Mouse (Mus musculus) lung, adult 2 months (tissue): ENCODE results near the gene BC052040. TPM values are rescaled to one million over a fixed set of nuclear protein-coding genes. Genes with fewer than 3 reads are reported as not detected.

Source experiments
- DNase-seq: peaks from one replicate; pipeline ENCODE4 v3.0.0; 2022
- H3K4me1 ChIP-seq: fragments of 200-500 bp; 2 replicates; pipeline ENCODE4 v1.6.1; 2011; ENCODE audit warnings: low read length; ENCODE audit not compliant: control insufficient read depth, insufficient read depth
- H3K4me3 ChIP-seq: fragments of 200-500 bp; replicated peaks from 2 replicates; pipeline ENCODE3; 2011; ENCODE audit warnings: low read depth, mild to moderate bottlenecking, control low read depth, low read length; ENCODE audit errors: extremely low read depth
- CTCF ChIP-seq: fragments of 200-500 bp; IDR thresholded peaks from 2 replicates; pipeline ENCODE4 v1.5.1; 2011; ENCODE audit warnings: mild to moderate bottlenecking, low read length, control low read depth; ENCODE audit not compliant: insufficient read depth
- POLR2A ChIP-seq: fragments of 200-500 bp; IDR thresholded peaks from 2 replicates; pipeline ENCODE4 v1.6.1; 2011; ENCODE audit warnings: low read depth, mild to moderate bottlenecking, control low read depth, low read length, borderline replicate concordance; ENCODE audit errors: extremely low read depth
- WGBS: fragments of 180-500 bp; shearing (Covaris S2); methylation state at CpG from one replicate; pipeline ENCODE4 v1.1.7; 2018; 5-methylcytosine and 5-hydroxymethylcytosine counted together
- polyA plus RNA-seq: library from polyadenylated mRNA; depleted of rRNA; stranded (reverse); fragments of >200 nt; gene quantifications from 2 replicates; pipeline ENCODE4 v1.2.3, GENCODE M21; 2012

Gene BC052040
- polyA plus RNA-seq, 1 experiment, result 1.8 TPM

DNA sequence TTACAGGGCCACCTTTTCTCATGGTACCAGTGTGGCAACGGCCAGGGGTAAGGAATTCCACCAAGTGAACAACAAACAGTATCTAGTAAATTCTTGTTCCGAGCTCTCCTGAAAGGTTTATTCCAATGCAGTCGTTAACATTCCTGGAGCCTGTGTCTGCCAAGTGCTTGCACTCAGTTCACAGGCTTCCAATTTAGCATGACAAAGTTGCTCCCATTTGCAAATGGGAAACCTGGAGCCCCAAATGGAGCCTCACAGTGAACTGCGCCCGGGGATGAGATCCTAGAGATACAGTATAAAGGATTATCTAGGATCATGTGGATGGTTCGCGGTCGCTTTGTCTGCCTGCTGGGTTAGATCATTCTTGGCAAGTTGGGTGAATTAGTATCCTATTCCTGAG lies 141.9 kb downstream of the BC052040 start:
- no peak for DNase-seq
- 59% methylated on average over 8 of the region's 8 CpGs for WGBS
- TF ChIP-seq POLR2A (no peak), CTCF (no peak)
- no peak overlapping the region for H3K4me3 ChIP-seq
- no peaks in the 10 kb centered on the region for H3K4me1 ChIP-seq

DNA sequence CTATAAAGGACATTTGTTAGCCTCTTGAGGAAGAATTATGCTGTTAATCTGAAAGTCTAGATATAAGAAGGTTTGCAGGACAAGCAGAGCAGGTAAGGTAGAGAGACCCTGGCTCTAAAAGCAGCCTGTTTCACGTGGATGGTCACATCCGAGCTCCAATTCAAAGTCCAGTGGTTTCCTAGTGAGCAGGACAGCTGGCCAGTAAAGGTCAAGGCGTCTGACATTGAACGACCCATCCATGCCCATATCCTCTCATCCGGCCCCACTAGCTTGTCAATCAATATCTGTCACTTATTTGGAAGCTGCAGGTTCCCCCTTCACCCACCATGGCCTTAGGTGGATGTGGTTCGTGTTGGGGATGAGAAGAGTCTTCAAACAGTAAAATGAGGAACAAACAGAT lies 142.7 kb downstream of the BC052040 start:
- no peak for TF ChIP-seq POLR2A
- TF ChIP-seq CTCF, result no peak
- H3K4me3 ChIP-seq, result no peak overlapping the region
- no peaks in the 10 kb centered on the region for H3K4me1 ChIP-seq
- 74% methylated on average over 6 of the region's 6 CpGs for WGBS
- DNase-seq, result no peak

DNA sequence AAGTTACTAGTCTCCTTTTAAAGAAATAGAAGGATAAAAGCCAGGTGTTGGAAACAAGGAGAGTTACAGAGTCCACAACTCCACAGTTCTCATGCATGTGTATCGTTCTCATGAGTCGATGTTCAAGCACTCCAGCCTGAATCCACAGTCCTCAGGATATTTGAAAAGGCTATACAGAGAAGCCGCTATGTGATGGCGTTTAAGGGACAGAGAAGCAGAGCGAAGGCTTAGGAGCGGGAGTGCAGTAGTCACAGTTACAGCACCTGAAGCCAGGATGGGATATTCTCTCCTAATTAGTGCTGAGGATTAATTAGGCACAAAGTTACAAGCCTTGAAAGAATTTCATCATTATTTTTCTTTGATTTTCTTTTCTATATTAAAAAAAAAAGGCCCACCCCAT lies 143.2 kb downstream of the BC052040 start:
- TF ChIP-seq CTCF (no peak), POLR2A (no peak)
- WGBS, result 73% methylated on average over 6 of the region's 6 CpGs
- H3K4me1 ChIP-seq, result no peaks in the 10 kb centered on the region
- DNase-seq, result no peak
- no peak overlapping the region for H3K4me3 ChIP-seq

DNA sequence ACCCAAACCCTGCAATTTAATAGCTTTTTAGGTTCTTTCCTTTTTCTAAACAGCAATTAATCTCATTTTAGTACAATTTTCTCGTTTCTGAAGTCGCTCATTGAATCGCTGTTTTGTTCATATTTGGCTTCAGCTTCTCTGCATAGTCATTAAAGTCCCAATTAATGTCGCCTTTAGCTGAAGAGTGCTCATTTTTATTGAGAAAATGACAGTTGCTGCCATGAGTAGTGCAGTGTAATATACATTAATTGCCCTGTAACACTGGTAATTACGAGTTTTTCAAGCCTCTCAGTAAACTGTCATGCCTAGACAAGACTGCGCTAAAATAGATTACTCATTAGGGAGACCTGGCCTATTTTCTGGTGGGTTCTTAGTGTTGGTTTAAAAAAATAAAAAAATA lies 144.0 kb downstream of the BC052040 start:
- no peak for TF ChIP-seq POLR2A
- no peak for TF ChIP-seq CTCF
- no peaks in the 10 kb centered on the region for H3K4me1 ChIP-seq
- no peak overlapping the region for H3K4me3 ChIP-seq
- no peak for DNase-seq
- 87% methylated on average over 6 of the region's 6 CpGs for WGBS

DNA sequence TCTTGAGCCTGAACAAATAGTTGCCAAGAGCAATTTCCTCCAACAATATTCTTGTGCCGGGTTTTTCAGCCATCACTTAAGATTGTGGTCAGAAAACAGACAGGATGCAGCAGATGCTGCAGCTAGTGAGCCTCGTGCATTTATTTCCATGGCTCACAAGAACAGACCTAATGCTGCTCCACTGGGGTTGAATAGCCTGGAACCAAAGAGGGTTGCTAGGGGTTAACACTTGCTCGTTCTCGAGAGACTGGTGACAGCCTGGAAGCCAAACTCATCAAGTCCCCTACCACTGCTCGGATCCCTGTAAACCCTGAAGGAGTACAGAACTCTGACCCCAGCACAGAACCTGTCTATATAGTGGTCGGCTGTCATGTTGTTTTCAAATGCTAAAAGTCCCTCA lies 144.4 kb downstream of the BC052040 start:
- WGBS, result 75% methylated on average over 6 of the region's 6 CpGs
- DNase-seq, result no peak
- Histone ChIP-seq H3K4me3 (no peak overlapping the region), H3K4me1 (no peaks in the 10 kb centered on the region)
- TF ChIP-seq POLR2A (no peak), CTCF (no peak)

DNA sequence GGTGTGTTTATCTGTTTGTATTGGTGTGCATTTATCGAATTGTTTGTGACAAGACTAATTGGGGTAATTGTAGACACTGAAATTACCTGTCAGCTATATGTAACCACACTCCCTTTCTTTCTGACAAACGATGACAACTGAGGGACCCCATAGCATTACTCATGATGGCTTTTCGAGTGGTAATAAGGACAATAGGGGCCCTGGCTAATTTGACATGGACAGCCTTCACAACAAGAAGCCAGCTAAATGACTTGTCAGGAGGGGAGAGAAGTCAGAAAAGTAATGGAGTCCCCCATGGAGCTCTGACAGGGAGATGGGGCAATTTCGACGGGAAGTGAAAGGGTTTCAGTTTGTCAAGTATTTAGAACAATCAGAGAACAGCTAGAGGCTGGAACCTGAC lies 145.3 kb downstream of the BC052040 start:
- 87% methylated on average over 5 of the region's 5 CpGs for WGBS

DNA sequence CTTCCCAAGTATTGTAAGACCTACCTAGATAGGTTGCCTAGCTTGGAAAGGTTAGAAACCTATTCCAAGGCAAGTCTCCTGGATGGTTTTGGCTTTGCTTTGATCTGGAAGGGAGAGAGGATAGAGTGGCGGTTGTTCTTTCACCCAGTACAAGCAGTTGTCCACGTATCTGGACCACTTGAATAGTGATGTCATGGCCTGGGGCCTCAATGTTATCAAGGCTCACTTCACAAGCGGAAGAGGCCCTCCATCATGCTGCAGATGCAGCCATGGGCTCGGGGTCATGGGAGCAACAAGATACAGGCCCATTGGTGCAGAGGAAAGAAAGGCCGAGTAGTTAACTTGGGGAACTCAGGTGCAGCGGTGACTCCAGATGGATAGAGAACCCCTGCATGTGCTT lies 147.1 kb downstream of the BC052040 start:
- DNase-seq, result no peak
- Histone ChIP-seq H3K4me1 (no peaks in the 10 kb centered on the region), H3K4me3 (no peak overlapping the region)
- 86% methylated on average over 6 of the region's 6 CpGs for WGBS
- TF ChIP-seq CTCF, result no peak
- TF ChIP-seq POLR2A, result no peak

More for the DNA sequence above, 145.3 kb downstream of the BC052040 start:
- DNase-seq, result no peak
- Histone ChIP-seq H3K4me1 (no peaks in the 10 kb centered on the region), H3K4me3 (no peak overlapping the region)
- TF ChIP-seq CTCF, result no peak
- TF ChIP-seq POLR2A, result no peak

DNA sequence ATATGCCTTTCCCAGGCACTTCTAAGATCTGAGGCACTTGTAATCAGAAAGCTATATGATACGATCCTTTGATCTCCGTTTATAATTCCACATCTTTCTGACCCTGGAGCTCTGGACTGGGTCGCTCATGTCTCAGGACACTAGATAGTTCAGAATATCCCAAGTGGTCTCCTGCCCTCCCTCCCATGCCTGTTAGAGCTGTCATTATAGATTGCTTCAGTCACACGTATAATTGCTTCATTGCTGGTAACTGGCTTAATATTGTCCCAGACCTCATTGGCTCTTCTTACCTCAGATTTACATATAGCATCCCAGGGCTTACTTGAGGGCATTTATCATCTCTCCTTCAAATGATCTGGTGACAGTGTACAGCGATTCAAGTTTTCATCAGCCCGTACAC lies 149.0 kb downstream of the BC052040 start:
- WGBS, result 75% methylated on average over 6 of the region's 6 CpGs
- H3K4me3 ChIP-seq, result no peak overlapping the region

DNA sequence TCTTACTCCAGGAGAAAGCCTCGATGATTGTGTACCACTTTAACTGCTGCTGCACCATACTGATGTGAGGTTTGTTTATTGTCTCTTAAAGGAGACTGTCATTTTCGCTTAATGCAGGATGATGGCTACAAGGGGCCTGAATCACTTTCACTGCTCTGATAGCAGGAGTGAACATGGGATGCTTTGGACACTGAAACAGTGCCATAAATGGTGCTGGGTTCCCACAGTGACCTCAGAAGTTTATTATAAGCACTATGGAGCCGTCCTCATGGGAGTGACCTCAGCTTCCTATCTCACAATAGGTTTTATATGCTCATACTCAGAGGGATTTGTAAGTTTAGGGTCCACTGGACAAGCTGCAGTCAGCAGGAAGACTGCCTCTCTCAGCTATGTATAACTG lies 149.7 kb downstream of the BC052040 start:
- TF ChIP-seq POLR2A (no peak), CTCF (no peak)
- no peak overlapping the region for H3K4me3 ChIP-seq
- no peaks in the 10 kb centered on the region for H3K4me1 ChIP-seq
- DNase-seq, result no peak
- 59% methylated on average over 3 of the region's 3 CpGs for WGBS

More for the DNA sequence above, 149.0 kb downstream of the BC052040 start:
- DNase-seq, result no peak
- no peaks in the 10 kb centered on the region for H3K4me1 ChIP-seq
- TF ChIP-seq POLR2A, result no peak
- no peak for TF ChIP-seq CTCF

DNA sequence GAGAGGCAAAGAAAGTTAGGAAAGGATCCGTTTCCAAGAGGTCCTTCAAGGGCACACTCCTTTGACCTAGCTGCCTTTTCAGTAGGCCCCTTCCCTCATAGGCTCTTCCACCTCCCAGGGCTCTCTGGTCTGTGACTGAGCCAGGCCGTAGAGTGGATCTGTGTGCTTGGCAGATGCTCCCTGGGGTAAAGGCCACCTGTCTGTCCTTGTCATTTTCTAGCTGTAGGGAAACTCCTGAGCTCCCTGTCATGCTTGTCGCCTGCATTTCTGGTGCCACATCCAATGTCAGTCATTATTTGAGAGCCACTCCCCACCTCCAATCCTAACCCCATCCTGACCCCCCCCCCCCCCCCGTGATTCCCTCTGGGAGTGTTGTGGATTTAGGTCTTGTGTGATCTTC lies 151.1 kb downstream of the BC052040 start:
- 89% methylated on average over 4 of the region's 4 CpGs for WGBS
- TF ChIP-seq POLR2A (no peak), CTCF (no peak)

More for the DNA sequence above, 151.1 kb downstream of the BC052040 start:
- DNase-seq, result no peak
- Histone ChIP-seq H3K4me3 (no peak overlapping the region), H3K4me1 (no peaks in the 10 kb centered on the region)
